Mouse (Mus musculus): Measurements from ENCODE around the gene Cyp4f18. TPM values are rescaled to one million over a fixed set of nuclear protein-coding genes. Genes with fewer than 3 reads are reported as not detected.
"Not testable (repeated sequence)": the region's sequence is repeated elsewhere in the genome, so short reads cannot be mapped to it uniquely, and the experiment has no call there.

Cyp4f18 gene
- polyA plus RNA-seq, 1 experiment, result not detected

DNA sequence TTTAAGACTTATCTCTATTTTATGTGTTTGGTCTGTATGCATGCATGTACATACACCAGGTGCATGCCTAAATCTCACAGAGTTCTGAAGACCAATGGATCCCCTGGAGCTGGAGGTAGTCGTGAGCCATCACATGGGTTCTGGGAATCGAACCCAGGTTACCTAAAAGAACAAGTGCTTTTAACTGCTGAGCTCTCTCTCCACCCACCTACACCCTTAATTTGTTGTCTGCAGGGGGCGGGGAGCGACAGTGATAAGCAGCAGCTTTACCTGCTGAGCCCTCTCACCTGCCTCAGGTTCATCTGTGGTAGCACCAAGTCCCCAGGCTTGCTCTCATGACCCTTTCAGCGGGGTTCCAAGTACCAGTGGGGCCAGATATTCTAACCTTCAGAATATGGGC, 47.6 kb downstream of the Cyp4f18 start:
- peaks cover 36% of the 10 kb centered on the region for H3K9me3 ChIP-seq (replicated peaks; ENCODE audit: control insufficient read depth, insufficient read depth, low read length, poor library complexity, severe bottlenecking)
- H3K27ac ChIP-seq (ENCODE audit: insufficient read depth, low read length), result no peak overlapping the region
- TF ChIP-seq POLR2A (IDR thresholded peaks at IDR 0.05; ENCODE audit: insufficient read depth, low read length), result no peak
- no peak for TF ChIP-seq CTCF (IDR thresholded peaks at IDR 0.05; ENCODE audit: low read depth, low read length)
- no peak for TF ChIP-seq EP300 (IDR thresholded peaks at IDR 0.05; ENCODE audit: insufficient read depth, low read depth, low read length)
- no peak overlapping the region for H3K4me3 ChIP-seq (ENCODE audit: low read depth, low read length)
- peaks cover 49% of the 10 kb centered on the region for H3K36me3 ChIP-seq (ENCODE audit: control insufficient read depth, insufficient read depth, low read length, poor library complexity, severe bottlenecking)
- H3K27me3 ChIP-seq (ENCODE audit: control insufficient read depth, insufficient read depth, low read length, poor library complexity, severe bottlenecking), result no peaks in the 10 kb centered on the region
- no peaks in the 10 kb centered on the region for H3K4me1 ChIP-seq (ENCODE audit: control insufficient read depth, insufficient read depth, low read length)
- H3K9ac ChIP-seq (ENCODE audit: low read depth, poor library complexity, severe bottlenecking), result no peak overlapping the region

DNA sequence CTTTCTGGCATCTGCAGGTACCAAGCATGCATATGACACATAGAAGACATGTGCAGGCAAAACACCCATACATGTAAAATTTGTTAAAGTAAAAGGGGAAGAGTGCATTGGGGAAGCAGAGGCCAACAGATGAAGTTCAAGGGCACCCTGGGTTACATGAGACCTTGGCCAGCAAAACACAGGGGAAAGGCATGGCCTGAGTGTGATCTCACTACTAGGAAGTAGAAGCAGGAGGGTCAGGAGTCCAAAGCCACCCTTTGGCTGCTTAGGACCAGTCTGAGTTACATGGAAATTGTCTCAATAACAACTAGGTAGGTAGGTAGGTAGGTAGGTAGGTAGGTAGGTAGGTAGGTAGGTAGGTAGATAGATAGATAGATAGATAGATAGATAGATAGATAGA, 48.9 kb downstream of the Cyp4f18 start:
- Histone ChIP-seq H3K4me3 (ENCODE audit: low read depth, low read length) (no peak overlapping the region), H3K27ac (ENCODE audit: insufficient read depth, low read length) (no peak overlapping the region; the same call in 1 of the 2 replicates), H3K9me3 (replicated peaks; ENCODE audit: control insufficient read depth, insufficient read depth, low read length, poor library complexity, severe bottlenecking) (peaks cover 23% of the 10 kb centered on the region), H3K4me1 (ENCODE audit: control insufficient read depth, insufficient read depth, low read length) (no peaks in the 10 kb centered on the region), H3K9ac (ENCODE audit: low read depth, poor library complexity, severe bottlenecking) (no peak overlapping the region), H3K36me3 (ENCODE audit: control insufficient read depth, insufficient read depth, low read length, poor library complexity, severe bottlenecking) (peaks cover 36% of the 10 kb centered on the region), H3K27me3 (ENCODE audit: control insufficient read depth, insufficient read depth, low read length, poor library complexity, severe bottlenecking) (no peaks in the 10 kb centered on the region)
- TF ChIP-seq EP300 (IDR thresholded peaks at IDR 0.05; ENCODE audit: insufficient read depth, low read depth, low read length) (no peak), POLR2A (IDR thresholded peaks at IDR 0.05; ENCODE audit: insufficient read depth, low read length) (no peak), CTCF (IDR thresholded peaks at IDR 0.05; ENCODE audit: low read depth, low read length) (no peak)

DNA sequence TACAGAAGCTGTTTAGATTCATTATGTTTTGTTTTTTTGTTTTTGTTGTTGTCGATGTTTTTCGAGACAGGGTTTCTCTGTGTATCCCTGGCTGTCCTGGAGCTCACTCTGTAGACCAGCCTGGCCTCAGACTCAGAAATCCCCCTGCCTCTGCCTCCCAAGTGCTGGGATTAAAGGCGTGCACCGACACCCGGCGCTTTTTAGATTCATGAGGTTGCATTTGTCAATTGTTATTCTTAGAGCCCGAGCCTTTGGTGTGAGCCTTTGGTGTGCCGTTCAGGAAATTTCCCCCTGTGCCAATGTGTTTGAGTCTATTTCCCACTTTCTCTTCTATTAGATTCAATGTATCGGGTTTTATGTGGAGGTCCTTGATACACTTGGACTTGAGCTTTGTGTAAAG, 54.8 kb downstream of the Cyp4f18 start:
- Histone ChIP-seq H3K27me3 (ENCODE audit: control insufficient read depth, insufficient read depth, low read length, poor library complexity, severe bottlenecking) (no peaks in the 10 kb centered on the region), H3K27ac (ENCODE audit: insufficient read depth, low read length) (no peak overlapping the region), H3K36me3 (ENCODE audit: control insufficient read depth, insufficient read depth, low read length, poor library complexity, severe bottlenecking) (peaks cover 26% of the 10 kb centered on the region), H3K9ac (ENCODE audit: low read depth, poor library complexity, severe bottlenecking) (no peak overlapping the region), H3K9me3 (replicated peaks; ENCODE audit: control insufficient read depth, insufficient read depth, low read length, poor library complexity, severe bottlenecking) (peaks cover 44% of the 10 kb centered on the region), H3K4me1 (ENCODE audit: control insufficient read depth, insufficient read depth, low read length) (peaks cover 2% of the 10 kb centered on the region), H3K4me3 (ENCODE audit: low read depth, low read length) (no peak overlapping the region)
- TF ChIP-seq CTCF (IDR thresholded peaks at IDR 0.05; ENCODE audit: low read depth, low read length), result no peak
- no peak for TF ChIP-seq EP300 (IDR thresholded peaks at IDR 0.05; ENCODE audit: insufficient read depth, low read depth, low read length)
- no peak for TF ChIP-seq POLR2A (IDR thresholded peaks at IDR 0.05; ENCODE audit: insufficient read depth, low read length)

DNA sequence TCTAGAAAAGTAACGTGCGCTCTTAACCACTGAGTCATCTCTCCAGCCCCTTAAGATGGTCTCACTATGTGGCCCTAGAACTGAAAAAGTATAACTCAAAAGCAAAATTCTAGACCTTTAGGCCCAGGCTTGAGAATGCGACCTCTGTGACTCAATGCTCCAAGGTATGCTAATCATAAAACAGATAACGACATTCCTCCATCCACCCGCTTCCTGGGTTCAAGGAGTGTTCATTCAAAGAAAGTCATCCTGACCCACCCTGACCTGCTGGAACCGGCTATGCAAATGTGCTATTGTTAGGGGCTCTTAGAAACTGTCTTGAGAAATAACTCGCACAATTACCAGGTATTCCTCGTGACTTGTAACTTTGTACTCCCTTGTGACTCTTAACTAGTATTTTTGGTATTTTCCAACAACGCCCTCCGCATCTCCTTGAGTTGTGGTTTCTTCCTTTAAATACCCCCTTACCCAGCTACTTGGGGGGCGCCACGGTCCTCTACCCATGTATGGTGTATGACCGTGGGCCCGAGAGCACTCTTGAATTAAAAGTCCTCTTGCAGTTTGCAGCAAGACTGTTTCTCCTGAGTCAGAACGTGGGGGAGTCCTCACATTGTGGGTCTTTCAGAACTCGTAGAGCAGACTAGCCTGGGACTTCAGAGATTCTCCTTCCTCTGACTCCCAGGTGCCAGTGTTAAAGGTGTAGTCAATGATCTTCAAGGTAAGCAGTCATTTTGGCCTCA, 56.3 kb downstream of the Cyp4f18 start:
- TF ChIP-seq EP300 (IDR thresholded peaks at IDR 0.05; ENCODE audit: insufficient read depth, low read depth, low read length), result 0 out of 2 replicates have a peak, but pooled peaks have one; percentile 27
- H3K9ac ChIP-seq (ENCODE audit: low read depth, poor library complexity, severe bottlenecking), result peak overlapping the region; percentile 76; the same call in 1 of the 2 replicates
- H3K27ac ChIP-seq (ENCODE audit: insufficient read depth, low read length), result peak overlapping the region; percentile 45
- peaks cover 41% of the 10 kb centered on the region for H3K9me3 ChIP-seq (replicated peaks; ENCODE audit: control insufficient read depth, insufficient read depth, low read length, poor library complexity, severe bottlenecking)
- H3K36me3 ChIP-seq (ENCODE audit: control insufficient read depth, insufficient read depth, low read length, poor library complexity, severe bottlenecking), result peaks cover 23% of the 10 kb centered on the region
- H3K4me1 ChIP-seq (ENCODE audit: control insufficient read depth, insufficient read depth, low read length); H3K27me3 ChIP-seq (ENCODE audit: control insufficient read depth, insufficient read depth, low read length, poor library complexity, severe bottlenecking); H3K4me3 ChIP-seq (ENCODE audit: low read depth, low read length): not testable (repeated sequence)

DNA sequence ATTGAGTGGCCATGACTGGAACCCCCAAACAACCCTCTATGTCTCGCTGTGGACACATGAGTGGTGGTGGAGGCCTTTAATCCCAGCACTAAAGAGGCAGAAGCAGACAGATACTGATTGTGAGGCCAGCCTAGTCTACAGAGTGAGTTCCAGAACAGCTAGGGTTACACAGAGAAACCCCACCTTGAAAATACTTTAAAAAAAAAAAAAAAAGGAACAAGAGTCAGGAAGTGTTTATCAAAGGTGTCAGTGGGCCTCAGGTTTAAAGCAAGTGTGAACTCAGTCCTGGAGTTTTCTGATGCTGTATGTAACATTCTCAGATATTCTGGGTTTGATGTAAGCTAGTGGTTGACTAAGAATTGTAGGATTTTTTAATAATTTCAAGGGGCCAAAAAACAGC, 56.9 kb downstream of the Cyp4f18 start:
- Histone ChIP-seq H3K27me3 (ENCODE audit: control insufficient read depth, insufficient read depth, low read length, poor library complexity, severe bottlenecking) (no peaks in the 10 kb centered on the region), H3K36me3 (ENCODE audit: control insufficient read depth, insufficient read depth, low read length, poor library complexity, severe bottlenecking) (peaks cover 20% of the 10 kb centered on the region), H3K9me3 (replicated peaks; ENCODE audit: control insufficient read depth, insufficient read depth, low read length, poor library complexity, severe bottlenecking) (peaks cover 36% of the 10 kb centered on the region), H3K9ac (ENCODE audit: low read depth, poor library complexity, severe bottlenecking) (peak overlapping the region; percentile 76), H3K27ac (ENCODE audit: insufficient read depth, low read length) (peak overlapping the region; percentile 45), H3K4me3 (ENCODE audit: low read depth, low read length) (no peak overlapping the region), H3K4me1 (ENCODE audit: control insufficient read depth, insufficient read depth, low read length) (peaks cover 2% of the 10 kb centered on the region)
- TF ChIP-seq CTCF (IDR thresholded peaks at IDR 0.05; ENCODE audit: low read depth, low read length) (no peak), POLR2A (IDR thresholded peaks at IDR 0.05; ENCODE audit: insufficient read depth, low read length) (no peak), EP300 (IDR thresholded peaks at IDR 0.05; ENCODE audit: insufficient read depth, low read depth, low read length) (no peak)

DNA sequence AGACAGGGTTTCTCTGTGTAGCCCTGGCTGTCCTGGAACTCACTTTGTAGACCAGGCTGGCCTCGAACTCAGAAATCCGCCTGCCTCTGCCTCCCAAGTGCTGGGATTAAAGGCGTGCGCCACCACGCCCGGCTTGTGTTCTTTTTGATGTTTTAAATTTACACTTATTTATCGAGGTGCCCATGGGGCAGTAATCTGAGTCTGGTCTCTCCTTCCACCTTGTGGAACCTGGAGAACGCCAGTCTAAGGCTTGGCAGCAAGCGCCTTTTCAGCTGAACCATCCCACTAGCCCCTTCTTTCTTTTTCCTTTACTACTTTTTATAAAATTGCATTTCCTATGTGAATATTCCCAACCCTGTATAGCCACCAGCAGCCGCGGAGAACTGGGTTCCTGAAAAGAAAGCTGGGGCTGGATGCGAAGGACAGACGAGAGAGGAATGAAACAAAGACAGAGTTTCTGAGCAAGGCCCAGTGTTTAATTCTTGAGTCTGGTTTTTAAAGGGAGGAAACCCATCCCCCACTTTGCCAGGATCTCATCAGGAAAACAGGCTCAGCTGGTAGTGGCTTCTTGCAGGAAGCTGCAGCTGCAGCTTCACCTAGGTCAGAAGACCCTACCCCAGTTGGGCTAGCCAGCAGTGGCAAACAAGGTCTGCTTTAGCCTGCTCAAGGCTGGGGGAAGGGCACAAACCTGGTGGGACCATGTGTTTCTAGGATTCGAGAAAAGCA, 57.8 kb downstream of the Cyp4f18 start:
- peaks cover 20% of the 10 kb centered on the region for H3K36me3 ChIP-seq (ENCODE audit: control insufficient read depth, insufficient read depth, low read length, poor library complexity, severe bottlenecking)
- peaks cover 2% of the 10 kb centered on the region for H3K4me1 ChIP-seq (ENCODE audit: control insufficient read depth, insufficient read depth, low read length)
- peak overlapping the region; percentile 45 for H3K27ac ChIP-seq (ENCODE audit: insufficient read depth, low read length)
- TF ChIP-seq CTCF (IDR thresholded peaks at IDR 0.05; ENCODE audit: low read depth, low read length) (no peak), POLR2A (IDR thresholded peaks at IDR 0.05; ENCODE audit: insufficient read depth, low read length) (no peak), EP300 (IDR thresholded peaks at IDR 0.05; ENCODE audit: insufficient read depth, low read depth, low read length) (no peak)
- peak overlapping the region; percentile 76 for H3K9ac ChIP-seq (ENCODE audit: low read depth, poor library complexity, severe bottlenecking)
- H3K4me3 ChIP-seq (ENCODE audit: low read depth, low read length), result peak overlapping the region; percentile 91
- H3K27me3 ChIP-seq (ENCODE audit: control insufficient read depth, insufficient read depth, low read length, poor library complexity, severe bottlenecking), result no peaks in the 10 kb centered on the region
- peaks cover 31% of the 10 kb centered on the region for H3K9me3 ChIP-seq (replicated peaks; ENCODE audit: control insufficient read depth, insufficient read depth, low read length, poor library complexity, severe bottlenecking)

Data from ES-Bruce4 (cell line).